Mouse (Mus musculus) liver, embryonic 12.5 days (tissue): ENCODE data around the gene Grk6. TPM values are rescaled to one million over a fixed set of nuclear protein-coding genes. Genes with fewer than 3 reads are reported as not detected.

Experiments used
- ATAC-seq: fragments of 200-750 bp; cut with Nextera tagmentation; 2 replicates; pipeline ENCODE4 v1.8.0; 2017; ENCODE audit warnings: moderate number of reproducible peaks, mild to moderate bottlenecking, moderate library complexity
- H3K27ac ChIP-seq: fragments of 300-500 bp; sonication (generic); 2 replicates; pipeline ENCODE4 v1.5.1; 2016; ENCODE audit warnings: mild to moderate bottlenecking
- H3K27me3 ChIP-seq: fragments of 300-500 bp; sonication (generic); replicated peaks from 2 replicates; pipeline ENCODE4 v1.6.1; 2016; ENCODE audit warnings: mild to moderate bottlenecking, moderate library complexity
- H3K36me3 ChIP-seq: fragments of 300-500 bp; sonication (generic); 2 replicates; pipeline ENCODE4 v1.6.1; 2016; ENCODE audit warnings: mild to moderate bottlenecking, moderate library complexity
- H3K4me1 ChIP-seq: fragments of 300-500 bp; sonication (generic); 2 replicates; pipeline ENCODE4 v1.6.1; 2016
- H3K4me2 ChIP-seq: fragments of 300-500 bp; sonication (generic); 2 replicates; pipeline ENCODE4 v1.6.1; 2016; ENCODE audit warnings: mild to moderate bottlenecking, moderate library complexity
- H3K4me3 ChIP-seq: fragments of 300-500 bp; sonication (generic); 2 replicates; pipeline ENCODE4 v1.5.1; 2016; ENCODE audit warnings: mild to moderate bottlenecking, moderate library complexity
- H3K9ac ChIP-seq: fragments of 300-500 bp; sonication (generic); 2 replicates; pipeline ENCODE4 v1.6.1; 2016; ENCODE audit warnings: mild to moderate bottlenecking, moderate library complexity
- H3K9me3 ChIP-seq: fragments of 300-500 bp; sonication (generic); replicated peaks from 2 replicates; pipeline ENCODE4 v1.6.1; 2016; ENCODE audit warnings: mild to moderate bottlenecking, moderate library complexity
- WGBS: fragments of 180-500 bp; shearing (Covaris S2); methylation state at CpG from one replicate; pipeline ENCODE4 v1.1.7; 2016; ENCODE audit not compliant: insufficient replicate concordance; 5-methylcytosine and 5-hydroxymethylcytosine counted together
- polyA plus RNA-seq: library from polyadenylated mRNA; unstranded; fragments of >200 nt; fragmentation: Nextera tagmentation; extraction: Ambion mirVana; gene quantifications from 2 replicates; pipeline ENCODE4 v1.2.1, GENCODE M21; 2016

The Grk6 gene
- polyA plus RNA-seq, result 44.1 and 44.6 TPM in 2 replicates

DNA sequence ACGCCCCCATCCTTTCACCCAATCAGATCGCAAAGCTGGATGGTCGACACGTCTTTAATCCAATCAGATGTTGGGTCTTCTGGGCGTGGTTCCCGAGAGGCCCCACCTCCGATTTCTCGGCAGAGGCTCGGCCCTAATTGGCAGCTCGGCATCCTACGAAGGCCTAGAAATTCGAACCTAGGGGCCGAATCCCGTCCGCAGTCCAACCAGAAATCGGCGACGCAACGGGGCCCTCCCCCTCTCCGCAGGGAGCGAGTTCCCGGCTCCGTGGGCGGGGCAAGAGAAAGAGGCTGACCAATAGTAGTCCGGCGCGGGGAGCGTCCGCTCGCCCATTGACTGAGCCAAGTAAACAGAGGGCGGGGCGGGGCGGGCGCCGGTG, at the start of gene Grk6:
Gene Grk6, plus strand, starts transcription at position 136 of the 379 bp plus-strand sequence.
- ATAC-seq, result peak; percentile 89
- peaks cover 25% of the 10 kb centered on the region for H3K36me3 ChIP-seq
- H3K27me3 ChIP-seq, result no peaks in the 10 kb centered on the region
- H3K9me3 ChIP-seq, result no peaks in the 10 kb centered on the region
- peak within 1 kb of the TSS; percentile 97 for H3K4me3 ChIP-seq
- H3K4me2 ChIP-seq, result peak within 1 kb of the TSS; percentile 96
- H3K4me1 ChIP-seq, result peaks cover 54% of the 10 kb centered on the region
- peak within 1 kb of the TSS; percentile 97 for H3K9ac ChIP-seq
- H3K27ac ChIP-seq, result peak within 1 kb of the TSS; percentile 98
- 0% methylated on average over 35 of the region's 35 CpGs for WGBS

DNA sequence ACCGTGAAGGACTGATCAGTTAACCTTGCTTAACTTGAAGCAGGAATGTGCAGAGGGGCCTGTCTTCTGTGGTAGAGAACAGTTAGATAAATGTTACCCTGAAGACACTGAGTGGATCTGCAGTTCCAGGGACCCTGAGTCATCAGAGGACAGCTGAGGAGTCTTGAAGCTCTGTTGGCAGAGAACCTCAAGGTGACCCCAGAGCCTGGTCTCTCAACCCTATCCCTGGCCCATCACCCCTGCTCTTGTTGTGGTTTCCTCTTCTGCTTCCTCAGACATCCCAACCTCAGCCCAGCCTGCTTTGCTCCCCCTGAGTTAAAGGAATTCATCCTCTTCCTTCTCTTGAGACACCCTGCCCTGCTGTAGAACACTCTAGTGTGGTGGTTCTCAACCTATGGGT, 46.8 kb upstream of the Grk6 start, which contains the start of gene Slc34a1:
Gene Slc34a1, plus strand, starts transcription at position 100 of the 400 bp plus-strand sequence.
- no peaks in the 10 kb centered on the region for H3K9me3 ChIP-seq
- H3K4me1 ChIP-seq, result no peaks in the 10 kb centered on the region
- no peak within 1 kb of the TSS for H3K9ac ChIP-seq
- WGBS, result 52% methylated on average over 1 of the region's 1 CpGs
- H3K36me3 ChIP-seq, result no peaks in the 10 kb centered on the region
- no peak within 1 kb of the TSS for H3K4me3 ChIP-seq
- H3K27me3 ChIP-seq, result peaks cover 83% of the 10 kb centered on the region
- no peak for ATAC-seq
- no peak within 1 kb of the TSS for H3K4me2 ChIP-seq
- H3K27ac ChIP-seq, result no peak within 1 kb of the TSS

DNA sequence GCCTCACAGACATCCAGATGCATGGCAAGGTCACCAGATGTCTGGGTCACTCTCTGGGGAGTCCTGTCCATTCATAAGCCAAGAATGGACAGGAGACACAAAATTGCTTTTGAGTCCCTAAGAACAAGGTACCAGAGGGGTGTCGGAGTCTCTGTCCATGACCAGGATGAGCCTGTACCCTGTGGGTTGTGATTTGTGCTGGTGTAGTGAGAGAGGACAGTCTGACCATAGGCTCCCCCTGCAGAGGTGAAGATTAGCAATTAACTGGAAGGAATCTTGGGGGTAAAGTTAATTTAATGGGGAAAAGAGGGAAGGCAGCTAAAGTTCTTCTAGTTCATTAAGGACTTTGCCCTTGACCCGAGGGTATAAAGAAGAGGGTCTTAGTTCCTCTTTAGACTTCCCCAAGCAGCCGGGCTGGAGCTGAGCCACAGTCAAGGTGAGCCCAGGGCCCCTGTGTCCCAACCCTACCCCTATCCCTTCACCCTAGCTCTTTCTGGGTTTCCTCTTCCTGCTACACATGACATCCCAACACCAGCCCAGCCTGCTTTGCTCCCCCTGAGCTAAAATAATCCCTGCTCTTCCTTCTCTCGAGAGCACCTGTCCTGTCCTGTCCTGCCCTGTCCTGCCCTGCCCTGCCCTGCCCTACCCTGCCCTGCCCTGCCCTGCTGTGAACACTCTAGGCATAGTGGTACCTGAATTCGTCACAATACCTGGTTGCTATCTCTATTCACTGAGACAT, 45.4 kb upstream of the Grk6 start:
- H3K36me3 ChIP-seq, result no peaks in the 10 kb centered on the region
- no peak for ATAC-seq
- 27% methylated on average over 5 of the region's 5 CpGs for WGBS
- no peak overlapping the region for H3K9ac ChIP-seq
- H3K4me3 ChIP-seq, result no peak overlapping the region
- no peaks in the 10 kb centered on the region for H3K4me1 ChIP-seq
- H3K27me3 ChIP-seq, result peaks cover 94% of the 10 kb centered on the region
- H3K9me3 ChIP-seq, result no peaks in the 10 kb centered on the region
- no peak overlapping the region for H3K4me2 ChIP-seq
- no peak overlapping the region for H3K27ac ChIP-seq

DNA sequence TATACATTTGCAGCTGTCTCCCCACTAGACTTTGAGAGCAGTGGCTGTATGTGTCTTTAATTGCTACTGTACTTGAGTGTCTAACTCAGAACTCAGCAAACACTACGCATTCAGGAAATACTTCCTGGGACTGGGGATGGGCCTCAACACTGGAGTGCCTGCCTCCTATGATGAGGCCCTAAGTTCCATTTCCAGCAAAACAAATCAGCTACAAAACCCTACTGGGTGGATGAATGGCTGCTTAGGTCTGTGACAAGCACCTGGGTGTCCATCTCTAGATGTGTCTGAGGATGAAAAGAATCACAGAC, 44.9 kb upstream of the Grk6 start:
- 52% methylated on average over 1 of the region's 1 CpGs for WGBS
- no peak overlapping the region for H3K4me3 ChIP-seq
- ATAC-seq, result no peak
- no peaks in the 10 kb centered on the region for H3K9me3 ChIP-seq
- H3K27me3 ChIP-seq, result peaks cover 92% of the 10 kb centered on the region
- no peak overlapping the region for H3K9ac ChIP-seq
- H3K4me2 ChIP-seq, result no peak overlapping the region
- no peaks in the 10 kb centered on the region for H3K4me1 ChIP-seq
- H3K36me3 ChIP-seq, result no peaks in the 10 kb centered on the region
- no peak overlapping the region for H3K27ac ChIP-seq

DNA sequence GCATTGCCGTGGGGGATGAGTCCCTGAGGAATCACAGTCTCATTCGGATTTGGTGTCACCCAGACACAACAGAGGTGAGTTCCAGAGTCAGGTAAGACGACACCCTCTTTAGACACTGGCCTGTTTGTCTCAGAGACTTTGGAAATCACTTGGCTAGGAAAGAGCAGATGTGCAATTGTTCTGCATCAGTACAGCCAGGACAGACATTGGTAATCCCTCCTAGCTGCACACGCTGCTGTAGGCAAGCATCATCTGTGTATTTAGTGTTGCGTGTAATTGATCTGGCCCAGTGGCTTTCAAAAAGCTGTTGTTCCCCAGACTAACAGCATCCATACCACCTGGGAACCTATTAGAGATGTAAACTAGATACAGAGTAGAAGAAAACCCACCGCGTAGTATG, 41.6 kb upstream of the Grk6 start:
- H3K4me3 ChIP-seq, result no peak overlapping the region
- peaks cover 93% of the 10 kb centered on the region for H3K27me3 ChIP-seq
- no peak overlapping the region for H3K4me2 ChIP-seq
- H3K9ac ChIP-seq, result no peak overlapping the region
- 0 out of 2 replicates have a peak, but pooled peaks cover 3% of the 10 kb centered on the region for H3K4me1 ChIP-seq
- 67% methylated on average over 7 of the region's 7 CpGs for WGBS
- H3K9me3 ChIP-seq, result no peaks in the 10 kb centered on the region
- no peak for ATAC-seq
- no peak overlapping the region for H3K27ac ChIP-seq
- H3K36me3 ChIP-seq, result no peaks in the 10 kb centered on the region

DNA sequence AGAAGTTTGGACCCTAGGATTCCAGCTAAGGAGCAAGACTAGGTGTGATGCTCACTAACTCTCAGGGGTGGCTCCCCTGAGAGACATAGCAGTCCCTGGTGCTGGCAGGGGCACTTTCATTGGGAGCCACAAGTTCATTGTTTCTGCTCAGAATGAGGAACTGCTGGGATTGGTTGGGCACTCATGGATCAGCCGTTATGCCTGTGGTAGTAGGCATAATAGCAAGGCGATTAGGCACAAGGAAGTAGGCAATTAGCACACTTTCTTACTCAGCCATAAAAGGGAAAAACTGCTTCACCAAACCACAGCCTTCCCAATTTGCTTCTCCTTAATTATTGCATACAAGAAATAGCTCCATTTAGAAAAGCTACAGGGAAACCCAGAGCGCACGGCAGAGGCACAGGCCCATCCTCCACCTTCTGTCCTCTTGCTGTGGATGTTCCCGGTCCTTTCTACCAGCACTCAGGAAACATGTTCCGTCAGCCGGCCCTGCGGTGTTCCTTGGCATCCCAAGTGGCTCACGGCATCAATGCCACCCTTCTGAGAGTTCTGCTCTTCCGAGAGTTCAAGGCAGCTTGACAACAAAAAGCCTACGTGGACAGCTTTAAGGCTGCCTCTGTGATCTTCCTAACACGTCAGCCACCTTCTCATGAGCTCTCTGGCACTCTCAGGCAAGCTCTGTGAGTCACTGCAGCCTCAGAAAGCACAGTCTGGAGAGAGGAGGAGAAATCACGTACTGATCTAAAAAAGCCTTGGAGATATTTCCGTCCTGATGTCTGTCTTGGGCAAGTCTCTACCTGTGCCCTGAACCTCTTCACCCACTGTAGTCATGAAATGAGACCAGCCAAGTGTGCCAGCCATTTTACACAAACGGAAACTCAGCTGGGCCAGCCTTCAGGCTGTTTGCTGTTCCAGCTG, 40.7 kb upstream of the Grk6 start:
- peaks cover 93% of the 10 kb centered on the region for H3K27me3 ChIP-seq
- H3K4me2 ChIP-seq, result no peak overlapping the region
- no peaks in the 10 kb centered on the region for H3K9me3 ChIP-seq
- 0 out of 2 replicates have a peak, but pooled peaks cover 3% of the 10 kb centered on the region for H3K4me1 ChIP-seq
- no peak overlapping the region for H3K4me3 ChIP-seq
- WGBS, result 61% methylated on average over 15 of the region's 15 CpGs
- no peak overlapping the region for H3K9ac ChIP-seq
- no peak overlapping the region for H3K27ac ChIP-seq
- no peaks in the 10 kb centered on the region for H3K36me3 ChIP-seq
- no peak for ATAC-seq

DNA sequence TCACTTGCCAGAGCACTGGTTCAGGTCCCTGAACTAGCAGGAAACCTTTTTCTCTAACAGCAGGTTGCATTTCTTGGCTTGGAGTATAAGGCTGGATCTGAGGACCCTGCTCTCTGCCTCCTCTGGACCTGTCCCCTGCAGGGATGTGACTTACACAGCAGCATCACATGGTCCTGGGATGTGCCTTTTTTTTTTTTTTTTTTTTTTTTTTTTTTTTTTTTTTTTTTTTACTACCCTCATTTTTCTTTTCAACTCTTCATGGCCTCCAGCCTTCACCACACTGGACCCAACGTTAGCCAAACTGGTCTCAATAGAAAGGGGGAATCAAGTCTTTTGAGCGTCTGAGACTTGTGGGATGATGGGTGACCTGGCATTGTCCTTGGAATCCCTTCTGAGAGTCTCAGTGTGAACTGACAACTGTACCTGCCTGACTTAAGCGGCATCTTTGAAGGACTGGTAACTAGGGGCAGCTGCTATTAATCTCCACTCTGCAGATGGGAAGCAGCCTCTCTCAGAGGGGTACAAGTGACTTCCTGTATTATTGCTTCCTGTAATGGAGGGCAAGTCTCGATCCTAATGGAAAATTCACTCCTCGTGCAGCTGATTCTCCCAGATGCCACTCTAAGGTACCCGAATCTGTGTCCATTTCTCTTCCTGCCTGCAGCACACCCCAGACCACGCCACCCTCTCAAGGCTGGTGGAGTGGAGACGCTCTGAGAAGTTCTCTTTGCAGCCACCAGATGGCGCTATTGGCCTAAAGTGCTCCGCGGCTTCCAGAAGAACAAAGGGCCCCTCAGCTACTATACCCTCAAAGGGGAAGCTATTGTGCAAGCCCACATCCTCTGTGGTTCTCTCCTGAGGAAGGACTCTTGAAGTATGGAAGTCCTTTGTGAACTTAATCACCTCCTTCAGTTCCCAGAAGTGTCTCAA, 39.8 kb upstream of the Grk6 start:
- peak; percentile 58 for ATAC-seq
- 0 out of 2 replicates have a peak, but pooled peaks cover 3% of the 10 kb centered on the region for H3K4me1 ChIP-seq
- H3K9ac ChIP-seq, result no peak overlapping the region
- H3K27me3 ChIP-seq, result peaks cover 93% of the 10 kb centered on the region
- H3K4me2 ChIP-seq, result no peak overlapping the region
- H3K36me3 ChIP-seq, result no peaks in the 10 kb centered on the region
- no peak overlapping the region for H3K27ac ChIP-seq
- 10% methylated on average over 11 of the region's 11 CpGs for WGBS
- H3K4me3 ChIP-seq, result no peak overlapping the region
- no peaks in the 10 kb centered on the region for H3K9me3 ChIP-seq

DNA sequence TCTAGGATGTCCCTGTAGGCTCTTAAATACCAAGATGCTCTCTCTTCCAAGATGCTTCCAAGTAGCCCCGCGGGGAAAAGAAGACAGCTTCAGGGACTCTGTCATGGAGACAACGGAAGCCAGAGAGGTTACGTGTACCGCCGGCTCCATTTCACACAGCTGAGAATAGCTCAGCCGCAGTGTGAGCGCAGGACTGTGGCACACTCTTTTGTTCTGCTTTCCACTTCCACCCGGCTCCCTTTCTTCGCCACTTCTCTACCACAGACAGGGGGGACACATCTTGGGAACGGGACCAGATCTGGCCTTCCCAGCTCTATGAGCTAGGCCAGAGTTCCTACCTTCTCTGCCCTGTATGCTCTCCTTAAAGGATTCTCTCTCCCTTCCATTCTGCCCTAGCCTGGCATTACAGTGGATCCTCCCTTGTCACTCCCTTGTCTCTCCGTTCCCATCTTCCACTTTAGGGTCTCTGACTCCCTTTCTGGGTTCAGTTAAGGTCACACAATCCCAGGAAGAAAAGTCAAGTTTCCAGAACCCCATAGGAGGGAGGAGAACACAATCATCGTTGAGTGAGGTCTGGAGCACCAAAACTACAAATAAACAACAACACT, 39.0 kb upstream of the Grk6 start:
- Histone ChIP-seq H3K9me3 (no peaks in the 10 kb centered on the region), H3K27me3 (peaks cover 93% of the 10 kb centered on the region), H3K36me3 (no peaks in the 10 kb centered on the region), H3K27ac (no peak overlapping the region), H3K9ac (no peak overlapping the region), H3K4me1 (0 out of 2 replicates have a peak, but pooled peaks cover 3% of the 10 kb centered on the region), H3K4me2 (no peak overlapping the region), H3K4me3 (no peak overlapping the region)
- ATAC-seq, result no peak
- WGBS, result 22% methylated on average over 13 of the region's 13 CpGs

DNA sequence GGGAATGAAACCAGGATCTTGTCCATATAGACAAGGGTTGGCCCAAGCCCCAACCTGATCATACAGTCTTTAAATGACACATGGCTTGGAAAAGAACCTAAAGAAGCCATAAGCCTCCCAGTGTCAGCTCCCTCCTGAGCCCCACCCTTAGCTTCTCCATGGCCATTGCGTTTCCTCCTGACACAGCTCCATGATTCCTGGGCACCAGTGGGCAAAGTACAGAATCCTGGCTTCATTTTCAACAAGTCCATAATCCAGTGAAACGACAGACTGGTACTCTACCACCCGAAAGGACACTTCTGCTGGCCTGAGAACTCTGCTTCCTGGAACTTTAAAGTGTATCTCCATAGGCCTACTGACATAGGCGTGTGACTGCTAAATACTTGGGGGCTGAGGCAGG, 37.5 kb upstream of the Grk6 start:
- Histone ChIP-seq H3K27ac (no peak overlapping the region), H3K27me3 (peaks cover 93% of the 10 kb centered on the region), H3K9ac (no peak overlapping the region), H3K4me1 (0 out of 2 replicates have a peak, but pooled peaks cover 3% of the 10 kb centered on the region), H3K9me3 (no peaks in the 10 kb centered on the region), H3K4me3 (no peak overlapping the region), H3K4me2 (no peak overlapping the region), H3K36me3 (no peaks in the 10 kb centered on the region)
- ATAC-seq, result no peak
- 56% methylated on average over 4 of the region's 4 CpGs for whole genome bisulfite sequencing

DNA sequence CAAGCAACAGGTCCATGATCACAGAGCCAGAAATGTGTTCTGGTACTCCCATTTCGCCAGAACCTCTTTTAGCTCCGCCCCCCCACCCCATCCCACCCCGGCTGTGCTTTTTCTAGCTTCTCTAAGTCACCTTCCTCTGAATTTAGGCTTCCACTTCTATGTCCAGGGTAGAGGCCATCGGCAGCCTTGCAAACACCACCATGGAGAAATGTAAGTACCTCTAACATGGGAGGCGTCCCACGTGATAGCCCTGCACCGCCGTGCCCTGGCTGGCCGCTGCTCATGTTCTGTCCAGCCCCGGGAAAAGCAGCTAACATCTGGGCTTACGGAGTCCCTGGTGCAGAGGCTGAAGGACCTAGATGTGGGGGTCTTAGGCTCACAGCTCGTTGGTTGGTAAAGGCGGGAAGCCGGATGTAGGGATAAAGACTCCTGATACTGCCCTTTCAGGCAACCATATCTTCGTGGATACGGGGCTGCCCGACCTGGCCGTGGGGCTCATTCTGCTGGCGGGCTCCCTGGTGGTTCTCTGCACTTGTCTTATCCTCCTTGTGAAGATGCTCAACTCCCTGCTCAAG, 36.2 kb upstream of the Grk6 start:
- Histone ChIP-seq H3K4me3 (no peak overlapping the region), H3K9me3 (no peaks in the 10 kb centered on the region), H3K4me1 (peaks cover 11% of the 10 kb centered on the region), H3K27me3 (peaks cover 93% of the 10 kb centered on the region), H3K9ac (no peak overlapping the region), H3K36me3 (no peaks in the 10 kb centered on the region), H3K4me2 (no peak overlapping the region), H3K27ac (no peak overlapping the region)
- no peak for ATAC-seq
- WGBS, result 70% methylated on average over 19 of the region's 19 CpGs

DNA sequence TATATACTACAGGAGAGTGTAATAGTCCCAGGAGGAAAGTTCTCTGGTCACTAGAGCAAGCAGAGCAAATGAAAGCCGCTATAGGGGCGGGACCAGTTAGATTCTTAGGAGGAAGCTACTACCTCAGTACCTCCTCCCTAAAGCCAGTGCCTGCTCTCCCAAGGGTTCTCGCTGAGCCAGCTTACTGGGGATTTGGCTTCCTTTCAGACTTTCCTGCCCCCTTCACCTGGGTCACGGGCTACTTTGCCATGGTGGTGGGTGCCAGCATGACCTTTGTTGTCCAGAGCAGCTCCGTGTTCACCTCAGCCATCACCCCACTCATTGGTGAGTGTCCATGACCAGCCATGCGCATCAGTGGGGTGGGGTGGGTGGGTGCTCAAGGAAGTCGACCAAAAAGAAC, 33.0 kb upstream of the Grk6 start:
- peaks cover 89% of the 10 kb centered on the region for H3K27me3 ChIP-seq

More for the DNA sequence above, 33.0 kb upstream of the Grk6 start:
- Histone ChIP-seq H3K4me3 (no peak overlapping the region), H3K27ac (no peak overlapping the region), H3K9me3 (no peaks in the 10 kb centered on the region), H3K9ac (no peak overlapping the region), H3K4me2 (no peak overlapping the region), H3K36me3 (no peaks in the 10 kb centered on the region), H3K4me1 (peaks cover 16% of the 10 kb centered on the region)
- 54% methylated on average over 7 of the region's 7 CpGs for WGBS
- no peak for ATAC-seq
